11 mouse cellular contexts compared by ENCODE assay signal in genomic region chr7:68468574-68468973, GRCm38 (mm10).
"Had no signal": no experiment of that assay in that cellular context is flagged by ENCODE, and none has a peak within 500 bp of the region (broad histone marks: within the 10 kb centered on the region; RNA-seq: fewer than 3 reads in every experiment).

No protein-coding gene starts in this region.

- H3K4me2 ChIP-seq: hindbrain, embryonic 15.5 days; liver, embryonic 13.5 days; midbrain, embryonic 11.5 days had no signal

- H3K27ac ChIP-seq: hindbrain, embryonic 15.5 days; kidney, postnatal 0 days; left cerebral cortex, adult 2 months; liver, embryonic 13.5 days had no signal

- H3K9me3 ChIP-seq: hindbrain, embryonic 15.5 days; liver, embryonic 13.5 days had no signal

- H3K4me1 ChIP-seq: hindbrain, embryonic 15.5 days; liver, embryonic 13.5 days had no signal

- DNase-seq: layer of hippocampus, postnatal 36 days; liver, embryonic 13.5 days; lung, adult 2 months; lung, postnatal 14 days; midbrain, embryonic 14.5 days; thymus, postnatal 25 days had no signal

- H3K36me3 ChIP-seq: hindbrain, embryonic 15.5 days; liver, embryonic 13.5 days had no signal

- ATAC-seq: intestine, postnatal 0 days had no signal

- H3K9ac ChIP-seq: hindbrain, embryonic 15.5 days; liver, embryonic 13.5 days had no signal

- H3K4me3 ChIP-seq: hindbrain, embryonic 15.5 days; left cerebral cortex, adult 2 months; liver, embryonic 13.5 days had no signal

- H3K27me3 ChIP-seq: liver, embryonic 13.5 days had no signal
